In the genomic region with DNA sequence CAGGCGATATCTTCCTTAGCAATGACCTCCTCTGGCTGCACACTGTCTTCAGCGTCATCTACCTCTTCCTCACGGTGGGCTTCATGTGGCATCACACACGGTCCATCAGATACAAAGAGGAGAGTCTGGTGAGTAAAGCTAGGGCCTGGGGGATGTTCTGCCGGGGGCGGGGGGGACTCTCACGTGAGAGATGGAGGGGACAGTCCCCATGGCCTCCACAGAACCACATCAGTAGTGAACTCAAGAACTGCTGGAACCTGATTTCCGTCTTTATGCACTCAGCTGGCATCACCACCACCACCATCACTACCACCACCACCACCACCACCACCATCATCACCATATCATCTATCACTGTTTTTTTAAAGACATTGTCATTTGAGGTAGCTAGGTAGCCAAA, we compare ENCODE assay signal across 10 mouse cellular contexts. TPM values are rescaled to one million over a fixed set of nuclear protein-coding genes. Genes with fewer than 3 reads are reported as not detected.
"Had no signal": no experiment of that assay in that cellular context is flagged by ENCODE, and none has a peak within 500 bp of the region (broad histone marks: within the 10 kb centered on the region; RNA-seq: fewer than 3 reads in every experiment).

No protein-coding gene starts in this region.

- H3K9me3 ChIP-seq: limb, embryonic 12.5 days; limb, embryonic 15.5 days had no signal

- DNase-seq: left cerebral cortex, postnatal 4 days; lung, adult 2 months; midbrain, embryonic 14.5 days; thymus, adult 18-20 months; thymus, postnatal 36 days had no signal

- H3K4me2 ChIP-seq: limb, embryonic 12.5 days; limb, embryonic 15.5 days; liver, embryonic 11.5 days; midbrain, embryonic 11.5 days had no signal

- H3K27me3 ChIP-seq: limb, embryonic 12.5 days; limb, embryonic 15.5 days had no signal

- H3K4me3 ChIP-seq: limb, embryonic 12.5 days; limb, embryonic 15.5 days had no signal

- H3K9ac ChIP-seq: limb, embryonic 12.5 days; limb, embryonic 15.5 days had no signal

- H3K27ac ChIP-seq: limb, embryonic 12.5 days; limb, embryonic 15.5 days had no signal

RNA-seq across cellular contexts. Expression of gene Lefty1, which starts 21.6 kb away (rescaled TPM):
- polyA plus RNA-seq: neural tube, embryonic 14.5 days had no signal
